Mouse (Mus musculus) spleen, postnatal 4 days (tissue): ENCODE data around the gene Ttc9b.

Experiments used
- DNase-seq, 2 experiments: peaks; one replicate each; pipeline ENCODE4 v3.0.0; 2022; ENCODE audit warnings: low spot score in 2 of 2

Gene Ttc9b

DNA sequence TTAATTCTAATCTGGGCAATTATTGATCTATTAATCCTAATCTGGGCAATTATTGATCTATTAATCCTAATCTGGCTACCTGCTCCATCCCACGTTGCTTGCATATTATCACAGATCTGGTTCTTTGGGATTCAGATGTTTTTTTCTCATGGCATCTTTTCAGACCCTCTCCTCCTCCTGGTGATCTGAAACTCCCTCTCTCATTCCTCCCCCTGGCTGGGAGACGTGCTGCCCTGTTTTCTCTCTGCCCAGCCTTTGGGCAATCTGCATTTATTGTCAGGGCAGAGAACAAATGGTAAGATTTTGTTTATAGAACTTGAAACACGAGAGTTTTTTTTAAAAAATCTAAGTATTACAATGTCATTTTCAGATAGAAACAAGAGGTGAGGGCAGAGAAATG lies 34.1 kb downstream of the Ttc9b start:
- no peak for DNase-seq

DNA sequence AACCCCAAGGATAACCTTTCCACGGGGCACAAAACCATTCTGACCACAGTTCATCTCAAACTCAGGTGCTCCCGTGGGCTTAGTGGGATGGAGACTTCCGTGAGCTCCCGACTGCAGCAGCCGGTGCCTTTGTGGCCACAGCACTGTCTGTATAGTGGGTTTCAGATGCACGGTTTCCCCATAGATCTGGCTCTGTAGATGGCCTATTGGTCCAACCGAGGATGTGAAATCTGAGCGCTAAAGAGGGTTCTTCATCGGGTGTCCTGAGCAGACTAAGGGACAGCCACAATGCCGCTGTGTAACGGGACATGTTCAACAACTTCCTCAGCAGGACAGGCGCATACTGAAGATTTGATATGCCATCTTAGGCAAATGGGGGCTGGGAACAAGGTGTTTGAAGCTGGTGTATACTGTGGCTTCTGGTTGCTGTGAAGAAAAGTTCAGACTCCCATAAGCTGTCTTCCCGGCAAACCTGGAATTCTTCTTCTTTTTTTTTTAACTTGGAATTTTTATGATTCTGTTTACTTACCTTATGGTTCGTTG lies 34.6 kb downstream of the Ttc9b start:
- no peak for DNase-seq

DNA sequence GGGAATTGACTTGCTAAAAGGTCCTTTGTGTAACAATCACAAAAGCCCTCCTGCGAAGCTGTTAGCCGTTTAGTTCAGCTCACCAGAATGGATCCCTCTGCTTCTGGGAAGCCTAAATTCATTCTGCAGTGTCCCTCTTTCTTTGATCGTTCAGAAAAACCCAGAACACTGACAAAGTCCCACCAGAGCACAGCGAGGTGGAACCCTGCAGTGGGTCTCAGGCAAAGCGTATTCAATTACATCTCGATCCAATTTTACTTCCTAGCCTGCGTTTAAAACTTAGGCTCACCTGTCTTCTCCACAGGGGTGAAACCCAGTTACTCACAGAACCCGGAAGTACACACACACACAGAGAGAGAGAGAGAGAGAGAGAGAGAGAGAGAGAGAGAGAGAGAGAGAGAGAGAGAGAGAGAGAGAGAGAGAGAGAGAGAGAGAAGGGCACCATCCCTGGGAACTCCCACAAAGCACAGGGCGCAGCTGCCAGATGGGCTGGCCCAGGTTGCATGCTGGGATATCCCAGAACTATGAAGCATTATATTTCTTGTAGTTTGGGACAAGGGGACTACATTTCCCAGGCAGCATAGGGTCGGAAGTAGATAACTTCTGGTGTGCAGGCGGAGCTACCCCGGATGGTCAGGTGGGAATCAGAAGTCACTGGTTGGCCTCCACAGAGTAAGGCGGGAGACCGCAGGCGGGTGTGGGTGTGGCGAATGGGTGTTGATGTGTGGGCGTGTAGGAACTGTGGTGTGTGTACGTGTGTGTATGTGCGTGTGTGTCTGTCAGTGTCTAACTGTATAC lies 35.3 kb downstream of the Ttc9b start, which contains the start of gene Zfp607b:
Gene Zfp607b, plus strand, starts transcription at position 526 of the 798 bp plus-strand sequence.
- DNase-seq: peak; percentile 88 to 90

DNA sequence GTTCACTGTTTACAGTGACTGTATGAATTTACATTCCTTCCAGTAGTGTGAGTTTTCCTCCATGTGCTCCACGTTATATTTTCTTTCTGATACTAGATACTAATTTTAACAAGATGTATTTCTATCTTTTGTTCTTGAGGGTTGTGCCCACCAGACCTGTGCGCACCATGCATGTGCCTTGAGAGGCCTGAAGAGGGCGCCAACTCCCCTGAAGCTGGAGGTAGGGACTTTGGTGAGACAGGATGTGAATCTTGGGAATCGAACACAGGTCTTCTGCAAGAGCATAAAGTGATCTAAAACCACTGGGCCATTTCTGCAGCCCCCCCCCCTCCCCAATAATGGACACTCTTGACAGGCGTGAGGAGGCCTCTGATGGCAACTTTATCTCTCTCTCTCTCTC lies 37.4 kb downstream of the Ttc9b start:
- DNase-seq: peak; percentile 22 to 70

DNA sequence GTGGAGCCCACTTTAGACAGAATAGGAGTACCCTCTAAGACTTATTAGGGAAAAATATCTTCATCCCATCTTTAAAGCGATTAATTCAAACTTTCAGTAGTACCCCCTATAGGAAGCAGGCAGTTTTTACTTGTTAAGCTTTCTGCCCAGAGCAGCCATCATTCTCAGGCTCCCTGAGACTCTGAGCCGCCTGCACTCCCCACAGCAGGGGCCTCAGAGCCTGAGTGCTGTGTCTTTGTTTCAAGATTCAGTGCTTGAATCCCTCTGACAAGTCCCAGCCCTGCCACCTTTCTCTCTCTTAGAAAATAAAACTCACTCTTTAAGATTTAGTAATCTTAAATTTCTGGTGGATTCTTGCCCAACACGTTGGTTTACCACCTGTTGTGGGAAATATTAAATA lies 43.0 kb downstream of the Ttc9b start:
- DNase-seq: no peak
